Mouse (Mus musculus): ENCODE data around the gene Gm11555. TPM values are rescaled to one million over a fixed set of nuclear protein-coding genes. Genes with fewer than 3 reads are reported as not detected.

Gm11555 gene
- polyA plus RNA-seq, 1 experiment from 2014 or later, result not detected

Other genes starting within 250 kb of the Gm11555 start
- gene Krt12, start 228.0 kb downstream of the Gm11555 start, polyA plus RNA-seq (2015; fragmentation: Nextera tagmentation; extraction: Ambion mirVana), result not detected in 2 replicates
- gene Krt20, start 212.1 kb downstream of the Gm11555 start, polyA plus RNA-seq (2015; fragmentation: Nextera tagmentation; extraction: Ambion mirVana), result 0.24 and 3.2 TPM in 2 replicates
- gene Krt23, start 157.1 kb downstream of the Gm11555 start, polyA plus RNA-seq (2015; fragmentation: Nextera tagmentation; extraction: Ambion mirVana), result 5.1 and 9.0 TPM in 2 replicates
- gene Krt39, start 128.9 kb downstream of the Gm11555 start, polyA plus RNA-seq (2015; fragmentation: Nextera tagmentation; extraction: Ambion mirVana), result not detected in 2 replicates
- not detected in 2 replicates for gene Krt40, start 107.1 kb downstream of the Gm11555 start, polyA plus RNA-seq (2015; fragmentation: Nextera tagmentation; extraction: Ambion mirVana)
- not detected in 2 replicates for gene Krtap3-3, start 99.4 kb downstream of the Gm11555 start, polyA plus RNA-seq (2015; fragmentation: Nextera tagmentation; extraction: Ambion mirVana)
- not detected in 2 replicates for gene Krtap3-2, start 93.4 kb downstream of the Gm11555 start, polyA plus RNA-seq (2015; fragmentation: Nextera tagmentation; extraction: Ambion mirVana)
- not detected in 2 replicates for gene Gm11939, start 90.8 kb downstream of the Gm11555 start, polyA plus RNA-seq (2015; fragmentation: Nextera tagmentation; extraction: Ambion mirVana)
- gene Krtap3-1, start 83.6 kb downstream of the Gm11555 start, polyA plus RNA-seq (2015; fragmentation: Nextera tagmentation; extraction: Ambion mirVana), result not detected in 2 replicates
- not detected in 2 replicates for gene Krtap1-5, start 69.2 kb downstream of the Gm11555 start, polyA plus RNA-seq (2015; fragmentation: Nextera tagmentation; extraction: Ambion mirVana)
- gene Krtap1-4, start 66.6 kb downstream of the Gm11555 start, polyA plus RNA-seq (2015; fragmentation: Nextera tagmentation; extraction: Ambion mirVana), result not detected in 2 replicates
- gene Krtap1-3, start 58.9 kb downstream of the Gm11555 start, polyA plus RNA-seq (2015; fragmentation: Nextera tagmentation; extraction: Ambion mirVana), result not detected in 2 replicates
- gene Krtap9-3, start 52.1 kb downstream of the Gm11555 start, polyA plus RNA-seq (2015; fragmentation: Nextera tagmentation; extraction: Ambion mirVana), result not detected in 2 replicates
- not detected in 2 replicates for gene Gm11938, start 46.9 kb downstream of the Gm11555 start, polyA plus RNA-seq (2015; fragmentation: Nextera tagmentation; extraction: Ambion mirVana)
- gene Gm11937, start 40.0 kb downstream of the Gm11555 start, polyA plus RNA-seq (2015; fragmentation: Nextera tagmentation; extraction: Ambion mirVana), result not detected in 2 replicates
- gene Krtap2-4, start 35.4 kb downstream of the Gm11555 start, polyA plus RNA-seq (2015; fragmentation: Nextera tagmentation; extraction: Ambion mirVana), result not detected in 2 replicates
- not detected in 2 replicates for gene Gm11562, start 29.8 kb downstream of the Gm11555 start, polyA plus RNA-seq (2015; fragmentation: Nextera tagmentation; extraction: Ambion mirVana)
- not detected in 2 replicates for gene Krtap4-1, start 22.0 kb downstream of the Gm11555 start, polyA plus RNA-seq (2015; fragmentation: Nextera tagmentation; extraction: Ambion mirVana)
- not detected in 2 replicates for gene Krtap4-2, start 15.2 kb downstream of the Gm11555 start, polyA plus RNA-seq (2015; fragmentation: Nextera tagmentation; extraction: Ambion mirVana)
- not detected in 2 replicates for gene Krtap4-7, start 6.1 kb downstream of the Gm11555 start, polyA plus RNA-seq (2015; fragmentation: Nextera tagmentation; extraction: Ambion mirVana)
- gene Gm11563, start 8.7 kb upstream of the Gm11555 start, polyA plus RNA-seq (2015; fragmentation: Nextera tagmentation; extraction: Ambion mirVana), result not detected in 2 replicates
- gene Krtap4-6, start 15.7 kb upstream of the Gm11555 start, polyA plus RNA-seq (2015; fragmentation: Nextera tagmentation; extraction: Ambion mirVana), result not detected in 2 replicates
- not detected in 2 replicates for gene Gm14190, start 40.5 kb upstream of the Gm11555 start, polyA plus RNA-seq (2015; fragmentation: Nextera tagmentation; extraction: Ambion mirVana)
- not detected in 2 replicates for gene Gm14180, start 84.1 kb upstream of the Gm11555 start, polyA plus RNA-seq (2015; fragmentation: Nextera tagmentation; extraction: Ambion mirVana)
- gene Gm11595, start 122.7 kb upstream of the Gm11555 start, polyA plus RNA-seq (2015; fragmentation: Nextera tagmentation; extraction: Ambion mirVana), result not detected in 2 replicates
- gene Krtap4-8, start 130.5 kb upstream of the Gm11555 start, polyA plus RNA-seq (2015; fragmentation: Nextera tagmentation; extraction: Ambion mirVana), result not detected in 2 replicates
- gene Krtap4-9, start 135.0 kb upstream of the Gm11555 start, polyA plus RNA-seq (2015; fragmentation: Nextera tagmentation; extraction: Ambion mirVana), result not detected in 2 replicates
- gene Gm11596, start 143.2 kb upstream of the Gm11555 start, polyA plus RNA-seq (2015; fragmentation: Nextera tagmentation; extraction: Ambion mirVana), result not detected in 2 replicates
- not detected in 2 replicates for gene Gm11569, start 148.7 kb upstream of the Gm11555 start, polyA plus RNA-seq (2015; fragmentation: Nextera tagmentation; extraction: Ambion mirVana)
- gene Gm11554, start 154.2 kb upstream of the Gm11555 start, polyA plus RNA-seq (2015; fragmentation: Nextera tagmentation; extraction: Ambion mirVana), result not detected in 2 replicates
- not detected in 2 replicates for gene Krtap4-13, start 159.7 kb upstream of the Gm11555 start, polyA plus RNA-seq (2015; fragmentation: Nextera tagmentation; extraction: Ambion mirVana)
- not detected in 2 replicates for gene Gm11564, start 165.4 kb upstream of the Gm11555 start, polyA plus RNA-seq (2015; fragmentation: Nextera tagmentation; extraction: Ambion mirVana)
- gene 2300003K06Rik, start 187.8 kb upstream of the Gm11555 start, polyA plus RNA-seq (2015; fragmentation: Nextera tagmentation; extraction: Ambion mirVana), result not detected in 2 replicates
- gene Krtap4-16, start 201.4 kb upstream of the Gm11555 start, polyA plus RNA-seq (2015; fragmentation: Nextera tagmentation; extraction: Ambion mirVana), result not detected in 2 replicates
- gene Gm11568, start 207.7 kb upstream of the Gm11555 start, polyA plus RNA-seq (2015; fragmentation: Nextera tagmentation; extraction: Ambion mirVana), result not detected in 2 replicates
- not detected in 2 replicates for gene Gm11559, start 214.2 kb upstream of the Gm11555 start, polyA plus RNA-seq (2015; fragmentation: Nextera tagmentation; extraction: Ambion mirVana)
- not detected in 2 replicates for gene Krtap9-1, start 223.2 kb upstream of the Gm11555 start, polyA plus RNA-seq (2015; fragmentation: Nextera tagmentation; extraction: Ambion mirVana)
- not detected in 2 replicates for gene Gm11567, start 229.0 kb upstream of the Gm11555 start, polyA plus RNA-seq (2015; fragmentation: Nextera tagmentation; extraction: Ambion mirVana)